Mouse (Mus musculus): Measurements from ENCODE around the gene Map3k5. TPM values are rescaled to one million over a fixed set of nuclear protein-coding genes. Genes with fewer than 3 reads are reported as not detected.
"Not testable (repeated sequence)": the region's sequence is repeated elsewhere in the genome, so short reads cannot be mapped to it uniquely, and the experiment has no call there.

Gene Map3k5
- polyA plus RNA-seq, 1 experiment from 2014 or later = 0.50 TPM

DNA sequence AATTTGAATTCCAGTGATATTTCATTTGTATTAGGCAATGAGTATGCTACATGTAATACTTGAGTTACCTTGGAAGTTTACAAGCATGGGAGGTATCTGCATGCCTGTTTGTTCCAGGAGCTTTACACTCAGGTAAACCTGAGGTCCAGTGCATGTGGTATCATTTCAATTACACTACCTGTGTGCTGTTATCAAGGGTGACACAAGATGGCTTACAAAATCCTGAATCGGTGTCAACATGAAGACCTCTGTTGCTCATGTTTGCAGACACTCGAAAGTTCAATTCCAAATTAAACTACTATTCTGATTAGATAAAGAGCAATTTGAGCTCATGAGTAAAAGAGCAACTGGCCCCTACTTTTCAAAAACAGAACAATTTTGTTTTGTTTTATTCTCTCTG lies 23.8 kb upstream of the Map3k5 start:
- Histone ChIP-seq H3K9me3 (no peaks in the 10 kb centered on the region), H3K36me3 (no peaks in the 10 kb centered on the region), H3K4me1 (replicated peaks) (no peaks in the 10 kb centered on the region), H3K4me3 (replicated peaks) (no peak overlapping the region), H3K27me3 (0 out of 2 replicates have a peak, but pooled peaks cover 5% of the 10 kb centered on the region), H3K27ac (no peak overlapping the region), H3K9ac (replicated peaks) (no peak overlapping the region), H3K4me2 (replicated peaks) (no peak overlapping the region)
- ATAC-seq = no peak
- 91% methylated on average over 2 of the region's 2 CpGs for WGBS

DNA sequence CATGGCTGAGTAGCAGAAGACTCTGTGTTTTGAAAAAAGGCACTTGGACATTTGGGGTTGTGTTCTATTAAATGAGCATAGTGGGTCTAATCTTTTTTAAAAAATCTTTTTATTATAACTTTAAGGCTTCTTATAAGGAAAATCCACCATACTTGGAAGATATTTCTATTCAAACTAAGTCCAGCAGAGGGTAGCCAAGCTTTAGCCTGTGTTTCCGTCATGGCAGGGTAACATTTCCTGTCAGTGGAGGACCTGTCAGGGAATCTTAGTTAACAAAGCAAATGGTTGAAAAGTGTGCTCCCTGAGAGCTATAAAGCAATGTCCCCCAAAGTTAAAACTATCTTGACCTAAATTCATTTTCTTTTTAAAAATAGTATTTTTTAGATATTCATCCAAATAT lies 22.7 kb upstream of the Map3k5 start:
- Histone ChIP-seq H3K36me3 (no peaks in the 10 kb centered on the region), H3K27me3 (0 out of 2 replicates have a peak, but pooled peaks cover 5% of the 10 kb centered on the region), H3K9me3 (no peaks in the 10 kb centered on the region), H3K4me1 (replicated peaks) (no peaks in the 10 kb centered on the region), H3K4me3 (replicated peaks) (no peak overlapping the region), H3K9ac (replicated peaks) (no peak overlapping the region), H3K4me2 (replicated peaks) (no peak overlapping the region), H3K27ac (no peak overlapping the region)
- no peak for ATAC-seq
- 37% methylated on average over 1 of the region's 1 CpGs for WGBS

DNA sequence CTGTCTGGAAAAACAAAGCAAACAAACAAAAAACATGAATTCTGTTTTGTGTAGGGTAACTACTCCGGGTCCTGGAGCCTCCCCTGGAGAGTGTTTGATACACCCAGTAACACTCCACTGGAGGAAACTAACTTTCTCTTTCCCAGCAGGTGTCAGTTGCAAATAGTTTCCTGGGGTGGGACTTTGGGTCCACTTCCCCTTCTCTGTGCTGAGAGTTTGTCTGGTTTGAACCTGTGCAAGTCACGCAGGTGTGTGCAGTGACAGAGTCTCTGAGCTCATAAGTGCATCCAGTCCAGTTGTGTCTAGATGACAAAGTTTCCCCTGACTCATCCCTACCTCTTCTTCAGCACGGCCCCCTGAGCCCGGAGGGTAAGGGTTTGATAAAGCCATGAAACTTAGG lies 20.5 kb upstream of the Map3k5 start:
- H3K27ac ChIP-seq = no peak overlapping the region
- H3K4me1 ChIP-seq (replicated peaks) = no peaks in the 10 kb centered on the region
- WGBS = 86% methylated on average over 4 of the region's 4 CpGs
- H3K4me3 ChIP-seq (replicated peaks) = no peak overlapping the region
- H3K9me3 ChIP-seq = no peaks in the 10 kb centered on the region
- no peak overlapping the region for H3K4me2 ChIP-seq (replicated peaks)
- H3K27me3 ChIP-seq = 0 out of 2 replicates have a peak, but pooled peaks cover 5% of the 10 kb centered on the region
- no peak for ATAC-seq
- no peaks in the 10 kb centered on the region for H3K36me3 ChIP-seq
- no peak overlapping the region for H3K9ac ChIP-seq (replicated peaks)

DNA sequence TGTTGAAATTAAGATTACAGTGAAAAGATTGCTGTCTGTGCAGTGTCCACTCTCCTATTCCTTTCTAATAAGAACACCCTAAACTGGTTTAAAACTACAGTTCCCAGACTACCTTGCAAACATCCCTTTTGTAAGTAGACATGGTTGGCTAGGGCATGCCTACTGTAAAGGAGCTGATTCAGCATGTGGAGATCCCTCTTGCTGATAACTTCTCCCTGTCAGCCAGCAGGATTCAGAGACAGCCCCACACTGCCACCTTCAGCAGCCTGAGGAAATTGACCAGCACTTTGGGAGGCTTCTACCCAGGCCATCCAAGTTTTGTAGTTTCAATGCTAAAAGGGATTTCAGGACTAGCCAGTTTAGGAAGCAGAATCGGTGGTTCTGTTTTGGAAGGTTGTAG lies 19.0 kb upstream of the Map3k5 start:
- 51% methylated on average over 1 of the region's 1 CpGs for WGBS
- ATAC-seq = peak; percentile 53; the same call in 1 of the 2 replicates

DNA sequence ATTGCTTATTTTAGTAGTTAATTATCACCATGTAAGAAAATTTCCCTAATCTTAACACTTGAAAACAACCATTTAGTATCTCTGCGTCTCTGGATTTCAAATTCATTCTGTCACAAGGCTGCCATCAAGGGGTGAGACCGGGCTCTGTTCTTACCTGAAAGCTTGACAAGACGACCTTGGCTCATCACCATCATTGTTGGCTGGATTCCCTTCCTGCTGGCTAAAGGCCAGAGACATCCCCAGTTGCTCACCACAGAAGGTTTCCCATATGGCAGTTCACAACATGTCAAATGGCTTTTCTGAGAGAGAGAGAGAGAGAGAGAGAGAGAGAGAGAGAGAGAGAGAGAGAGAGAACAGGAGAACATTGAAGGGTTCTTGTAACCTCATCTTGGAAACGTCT lies 11.9 kb upstream of the Map3k5 start:
- no peak overlapping the region for H3K4me3 ChIP-seq (replicated peaks)

More for the DNA sequence above, 19.0 kb upstream of the Map3k5 start:
- H3K9me3 ChIP-seq = no peaks in the 10 kb centered on the region
- H3K4me3 ChIP-seq (replicated peaks) = no peak overlapping the region
- H3K4me1 ChIP-seq (replicated peaks) = no peaks in the 10 kb centered on the region
- H3K36me3 ChIP-seq = no peaks in the 10 kb centered on the region
- H3K9ac ChIP-seq (replicated peaks) = no peak overlapping the region
- H3K27me3 ChIP-seq = no peaks in the 10 kb centered on the region
- no peak overlapping the region for H3K27ac ChIP-seq
- H3K4me2 ChIP-seq (replicated peaks) = no peak overlapping the region

DNA sequence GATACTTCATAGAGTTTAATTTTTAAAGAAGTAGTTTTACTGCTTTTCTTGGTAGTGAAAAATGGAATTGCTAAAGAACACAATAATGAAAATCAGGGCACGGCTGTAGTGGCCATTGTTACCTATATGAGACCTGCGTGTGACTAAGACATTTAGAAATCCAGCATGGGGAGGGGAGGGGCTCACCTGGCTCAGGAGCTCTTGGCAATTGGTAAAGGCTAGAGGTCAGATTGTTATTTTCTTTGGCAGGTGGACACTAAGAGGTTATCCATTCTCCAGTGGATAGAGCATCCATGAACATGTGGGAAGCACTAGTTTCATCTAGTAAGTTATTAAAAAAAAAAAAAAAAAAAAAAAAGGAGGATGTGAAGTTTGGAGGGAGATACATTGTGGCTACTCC lies 10.0 kb upstream of the Map3k5 start:
- Histone ChIP-seq H3K9ac (replicated peaks) (no peak overlapping the region), H3K27ac (no peak overlapping the region), H3K36me3 (no peaks in the 10 kb centered on the region), H3K27me3 (no peaks in the 10 kb centered on the region), H3K4me1 (replicated peaks) (no peaks in the 10 kb centered on the region), H3K9me3 (no peaks in the 10 kb centered on the region), H3K4me3 (replicated peaks) (no peak overlapping the region), H3K4me2 (replicated peaks) (no peak overlapping the region)
- 75% methylated on average over 2 of the region's 2 CpGs for WGBS
- ATAC-seq = no peak

More for the DNA sequence above, 11.9 kb upstream of the Map3k5 start:
- H3K27me3 ChIP-seq = no peaks in the 10 kb centered on the region
- H3K36me3 ChIP-seq = no peaks in the 10 kb centered on the region
- H3K9ac ChIP-seq (replicated peaks) = no peak overlapping the region
- no peak overlapping the region for H3K4me2 ChIP-seq (replicated peaks)
- no peak overlapping the region for H3K27ac ChIP-seq
- ATAC-seq = no peak
- no peaks in the 10 kb centered on the region for H3K9me3 ChIP-seq
- WGBS = 69% methylated on average over 4 of the region's 4 CpGs
- H3K4me1 ChIP-seq (replicated peaks) = no peaks in the 10 kb centered on the region

DNA sequence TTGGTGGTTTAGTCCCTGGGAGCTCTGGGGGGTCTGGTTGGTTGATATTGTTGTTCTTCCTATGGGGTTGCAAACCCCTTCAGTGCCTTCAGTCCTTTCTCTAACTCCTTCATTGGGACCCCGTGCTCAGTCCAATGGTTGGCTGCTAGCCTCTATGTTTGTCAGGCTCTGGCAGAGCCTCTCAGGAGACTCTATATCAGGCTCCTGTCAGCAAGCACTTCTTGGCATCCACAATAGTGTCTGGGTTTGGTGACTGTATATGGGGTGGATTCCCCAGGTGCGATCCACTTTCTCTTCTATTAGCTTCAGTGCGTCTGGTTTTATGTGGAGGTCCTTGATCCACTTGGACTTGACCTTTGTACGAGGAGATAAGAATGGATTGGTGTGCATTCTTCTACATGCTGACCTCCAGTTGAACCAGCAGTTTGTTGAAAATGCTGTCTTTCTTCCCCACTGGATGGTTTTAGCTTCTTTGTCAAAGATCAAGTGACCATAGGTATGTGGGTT lies 7.8 kb upstream of the Map3k5 start:
- 88% methylated on average over 4 of the region's 4 CpGs for WGBS
- H3K9ac ChIP-seq (replicated peaks); H3K4me2 ChIP-seq (replicated peaks); ATAC-seq; H3K36me3 ChIP-seq; H3K4me1 ChIP-seq (replicated peaks); H3K27ac ChIP-seq; H3K27me3 ChIP-seq; H3K9me3 ChIP-seq; H3K4me3 ChIP-seq (replicated peaks): not testable (repeated sequence)

DNA sequence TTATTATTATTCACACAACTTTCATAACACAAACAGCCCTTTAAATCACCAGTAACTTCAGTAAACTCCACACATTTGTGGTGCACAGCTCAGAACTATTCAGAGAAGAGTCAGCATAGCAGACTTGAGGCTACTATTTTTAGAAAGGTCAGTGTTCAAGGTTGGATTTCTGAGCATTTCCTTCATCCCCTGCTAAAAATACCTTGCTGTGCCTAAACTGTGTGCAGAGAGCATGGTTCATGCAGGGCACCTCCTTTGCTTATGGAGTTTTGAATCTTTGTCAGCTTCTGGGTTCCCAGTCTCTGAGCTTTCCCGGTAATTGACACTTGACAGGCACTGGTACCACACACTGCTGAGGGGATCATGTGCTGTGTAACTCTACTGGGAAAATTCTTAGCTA lies 6.1 kb upstream of the Map3k5 start:
- ATAC-seq = no peak
- H3K4me3 ChIP-seq (replicated peaks) = no peak overlapping the region
- H3K27ac ChIP-seq = no peak overlapping the region
- no peaks in the 10 kb centered on the region for H3K36me3 ChIP-seq
- peaks cover 5% of the 10 kb centered on the region for H3K4me1 ChIP-seq (replicated peaks)
- H3K4me2 ChIP-seq (replicated peaks) = no peak overlapping the region
- peaks cover 19% of the 10 kb centered on the region for H3K27me3 ChIP-seq
- H3K9ac ChIP-seq (replicated peaks) = no peak overlapping the region
- no peaks in the 10 kb centered on the region for H3K9me3 ChIP-seq
- 79% methylated on average over 1 of the region's 1 CpGs for WGBS

DNA sequence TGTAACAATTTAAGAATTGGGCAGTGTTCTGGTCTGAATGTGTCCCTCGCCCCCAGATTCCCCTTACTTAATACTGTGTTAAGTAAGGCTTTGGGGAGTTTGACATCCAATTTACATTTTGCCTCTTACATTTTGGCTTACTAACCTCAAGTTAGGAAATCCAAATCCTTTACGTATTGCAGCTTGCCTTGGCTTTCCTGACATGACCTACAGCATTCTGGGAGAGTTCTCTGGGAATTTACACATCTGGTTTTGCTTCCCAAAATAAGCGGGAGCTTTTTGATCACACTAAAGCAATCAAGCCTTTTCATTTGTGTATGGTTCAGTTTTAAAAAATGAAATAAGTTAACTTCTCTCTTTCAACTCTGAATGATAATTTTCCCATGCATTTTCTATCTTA lies 1.3 kb upstream of the Map3k5 start:
- H3K9ac ChIP-seq (replicated peaks) = no peak overlapping the region
- peaks cover 51% of the 10 kb centered on the region for H3K27me3 ChIP-seq
- no peaks in the 10 kb centered on the region for H3K9me3 ChIP-seq
- peak overlapping the region; percentile 75 for H3K4me2 ChIP-seq (replicated peaks)
- peaks cover 17% of the 10 kb centered on the region for H3K4me1 ChIP-seq (replicated peaks)
- ATAC-seq = no peak
- H3K27ac ChIP-seq = no peak overlapping the region
- peak overlapping the region; percentile 76 for H3K4me3 ChIP-seq (replicated peaks)
- 56% methylated on average over 3 of the region's 3 CpGs for WGBS
- no peaks in the 10 kb centered on the region for H3K36me3 ChIP-seq

DNA sequence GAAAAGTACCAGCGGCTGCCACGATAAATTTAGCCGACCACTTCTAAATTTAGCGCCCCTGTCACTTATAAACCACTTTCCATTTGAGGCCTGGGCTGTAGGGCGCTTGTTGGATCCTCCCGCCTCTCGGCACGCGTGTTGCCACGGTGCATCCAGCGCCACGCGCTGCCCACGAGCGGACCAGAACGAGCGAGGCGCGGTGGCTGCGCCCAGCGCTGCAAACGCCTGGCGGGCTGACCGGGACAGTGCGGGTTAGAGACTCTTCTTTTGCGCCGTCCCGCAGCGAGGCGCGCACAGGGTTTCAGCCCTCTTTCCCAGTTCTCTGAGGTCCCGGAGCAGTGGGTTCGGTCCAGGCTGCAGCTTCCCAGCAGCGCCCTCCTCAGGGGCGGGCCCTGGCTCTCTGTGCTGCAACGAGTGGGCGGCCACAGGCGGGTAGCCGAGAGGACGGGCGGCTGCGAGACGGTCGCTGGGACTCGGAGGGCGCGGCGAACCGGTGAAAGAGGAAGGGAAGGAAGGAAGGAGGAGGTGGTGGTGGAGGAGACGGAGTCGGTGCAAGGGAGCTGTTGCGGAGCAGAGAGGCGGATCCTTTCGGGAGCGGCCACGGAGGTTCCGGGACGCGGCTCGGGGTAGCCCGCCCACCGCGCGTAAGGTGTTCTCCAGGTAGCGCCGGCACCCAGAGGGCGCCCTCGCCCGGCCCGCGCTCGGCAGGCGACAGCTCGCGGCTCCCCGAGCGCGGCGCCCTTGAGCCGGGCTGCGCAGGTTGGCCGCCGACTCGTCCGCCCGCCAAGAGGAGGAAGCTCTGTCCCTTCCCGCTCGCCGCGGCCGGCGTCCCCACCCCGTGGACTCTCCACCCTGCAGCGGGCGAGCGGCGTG lies 525 bp upstream of the Map3k5 start:
- peaks cover 56% of the 10 kb centered on the region for H3K27me3 ChIP-seq

DNA sequence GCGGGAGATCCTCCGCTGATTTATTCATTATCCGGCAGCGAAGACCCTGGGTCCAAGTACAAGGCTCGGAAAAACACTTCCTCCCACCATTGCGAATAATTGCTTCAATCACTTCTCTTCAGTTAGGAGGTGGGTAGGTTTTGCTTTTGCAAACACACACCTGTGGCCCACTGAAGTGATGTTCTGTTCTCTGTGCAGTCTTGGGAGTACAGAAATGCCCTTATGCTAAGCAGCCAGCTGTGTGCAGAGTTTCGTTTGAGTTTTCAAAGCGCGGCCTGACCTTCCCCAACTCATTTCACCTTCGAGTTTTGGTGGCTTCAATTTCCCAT lies 987 bp downstream of the Map3k5 start:
- Histone ChIP-seq H3K4me1 (replicated peaks) (peaks cover 17% of the 10 kb centered on the region), H3K36me3 (no peaks in the 10 kb centered on the region), H3K27ac (no peak overlapping the region), H3K9me3 (no peaks in the 10 kb centered on the region), H3K4me3 (replicated peaks) (peak overlapping the region; percentile 76), H3K9ac (replicated peaks) (no peak overlapping the region), H3K4me2 (replicated peaks) (peak overlapping the region; percentile 75), H3K27me3 (peaks cover 56% of the 10 kb centered on the region)
- no peak for ATAC-seq
- WGBS = 3% methylated on average over 10 of the region's 10 CpGs

More for the DNA sequence above, 525 bp upstream of the Map3k5 start:
- peaks cover 17% of the 10 kb centered on the region for H3K4me1 ChIP-seq (replicated peaks)
- ATAC-seq = peak; percentile 87
- peak overlapping the region; percentile 76 for H3K4me3 ChIP-seq (replicated peaks)
- H3K27ac ChIP-seq = peak overlapping the region; percentile 60
- under 1% methylated on average over 81 of the region's 97 CpGs for WGBS
- peak overlapping the region; percentile 71 for H3K9ac ChIP-seq (replicated peaks)
- H3K9me3 ChIP-seq = no peaks in the 10 kb centered on the region
- H3K4me2 ChIP-seq (replicated peaks) = peak overlapping the region; percentile 75
- H3K36me3 ChIP-seq = no peaks in the 10 kb centered on the region

DNA sequence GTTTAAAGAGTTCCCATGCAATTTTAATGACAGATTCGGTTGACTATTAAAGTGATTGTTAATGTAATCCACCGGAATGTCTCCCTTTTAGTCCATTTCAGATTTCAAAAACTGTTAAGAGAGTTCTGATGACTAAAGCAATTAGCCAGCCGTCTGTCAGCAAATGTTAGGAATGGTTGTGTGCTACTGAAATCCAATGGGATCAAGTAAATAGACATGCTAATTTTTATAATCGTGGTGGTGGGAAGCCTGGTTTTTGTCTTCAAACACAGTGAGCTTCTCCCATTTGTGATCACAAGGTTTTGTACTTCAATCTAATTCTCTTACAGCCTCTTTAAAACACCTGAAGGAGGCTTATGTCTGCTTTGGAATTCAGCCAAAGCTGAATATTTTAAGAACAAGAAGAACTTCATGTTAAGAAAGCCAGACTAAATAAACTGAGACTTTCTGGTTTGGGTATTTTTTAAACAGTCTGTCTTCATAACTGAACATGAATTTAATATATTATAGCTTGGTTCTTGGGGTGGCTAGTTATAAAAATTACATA lies 1.6 kb downstream of the Map3k5 start:
- H3K4me2 ChIP-seq (replicated peaks) = no peak overlapping the region
- ATAC-seq = no peak
- peaks cover 53% of the 10 kb centered on the region for H3K27me3 ChIP-seq
- H3K36me3 ChIP-seq = no peaks in the 10 kb centered on the region
- no peak overlapping the region for H3K9ac ChIP-seq (replicated peaks)
- H3K27ac ChIP-seq = no peak overlapping the region
- no peaks in the 10 kb centered on the region for H3K9me3 ChIP-seq
- no peak overlapping the region for H3K4me3 ChIP-seq (replicated peaks)
- peaks cover 17% of the 10 kb centered on the region for H3K4me1 ChIP-seq (replicated peaks)
- 46% methylated on average over 4 of the region's 4 CpGs for WGBS

All from midbrain, embryonic 13.5 days (tissue).